Mouse (Mus musculus) olfactory bulb, adult 2 months (tissue): ENCODE data around the gene Csnk2a2.

Source experiments
- CTCF ChIP-seq: fragments of 200-500 bp; IDR thresholded peaks from 2 replicates; pipeline ENCODE4 v1.5.1; 2012; ENCODE audit warnings: low read depth, mild to moderate bottlenecking, low read length, moderate library complexity; ENCODE audit not compliant: insufficient read depth
- POLR2A ChIP-seq: fragments of 200-500 bp; IDR thresholded peaks from 2 replicates; pipeline ENCODE4 v1.6.1; 2012; ENCODE audit warnings: mild to moderate bottlenecking, low read depth, low read length, moderate library complexity; ENCODE audit not compliant: insufficient read depth

DNA sequence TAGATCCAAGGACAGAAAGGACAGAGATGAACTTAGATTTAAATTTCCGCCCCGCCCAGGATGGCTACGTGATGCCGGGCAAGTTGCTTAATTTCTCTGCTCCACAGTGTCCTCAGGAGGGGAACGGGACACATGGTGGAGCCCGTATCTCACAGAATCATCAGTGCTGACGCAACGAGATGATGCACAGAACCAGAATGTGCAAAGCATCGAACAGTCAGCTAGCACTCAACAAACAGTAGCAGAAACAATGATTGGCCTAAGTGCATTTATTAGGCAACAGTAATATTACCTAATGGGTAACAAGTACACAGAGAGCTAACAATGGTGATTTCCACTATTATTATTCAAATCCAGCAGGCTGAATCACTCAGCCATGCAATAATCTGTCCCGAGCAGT, 38.4 kb upstream of the Csnk2a2 start:
- TF ChIP-seq CTCF (no peak), POLR2A (no peak)
